Mouse (Mus musculus): ENCODE measurements around the gene Hnrnpa3. TPM values are rescaled to one million over a fixed set of nuclear protein-coding genes. Genes with fewer than 3 reads are reported as not detected.

The Hnrnpa3 gene
- polyA plus RNA-seq, 1 experiment from 2014 or later: 171 TPM

DNA sequence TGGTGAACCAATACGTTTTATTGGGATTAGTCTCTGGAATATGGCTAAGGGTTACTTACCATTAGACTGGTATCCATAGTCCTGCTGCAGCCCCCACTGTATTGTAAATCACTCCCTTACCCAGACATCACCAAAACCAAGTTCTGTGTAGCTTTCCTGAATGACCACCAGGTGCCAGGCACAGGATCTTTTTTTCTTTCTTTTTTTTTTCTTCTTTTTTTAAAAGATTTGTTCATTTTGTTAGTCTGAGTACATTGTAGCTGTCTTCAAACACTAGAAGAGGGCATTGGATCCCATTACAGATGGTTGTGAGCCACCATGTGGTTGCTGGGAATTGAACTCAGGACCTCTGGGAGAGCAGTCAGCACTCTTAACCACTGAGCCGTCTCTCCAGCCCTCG, 54.0 kb downstream of the Hnrnpa3 start:
- no peak for ATAC-seq (ENCODE audit: low FRiP score)
- Histone ChIP-seq H3K4me3 (replicated peaks) (no peak overlapping the region), H3K36me3 (no peaks in the 10 kb centered on the region), H3K27me3 (replicated peaks) (no peaks in the 10 kb centered on the region), H3K9ac (replicated peaks) (no peak overlapping the region), H3K4me1 (no peaks in the 10 kb centered on the region), H3K27ac (replicated peaks) (no peak overlapping the region), H3K4me2 (no peak overlapping the region), H3K9me3 (replicated peaks) (no peaks in the 10 kb centered on the region; the same call in 1 of the 2 replicates)
- 92% methylated on average over 3 of the region's 3 CpGs for WGBS

GRCm38 (mm10) chr2:75714766-75715165, 55.7 kb downstream of the Hnrnpa3 start:
- H3K4me3 ChIP-seq (replicated peaks): no peak overlapping the region
- H3K36me3 ChIP-seq: no peaks in the 10 kb centered on the region
- no peak overlapping the region for H3K9ac ChIP-seq (replicated peaks)
- ATAC-seq (ENCODE audit: low FRiP score): no peak
- H3K4me2 ChIP-seq: no peak overlapping the region
- 78% methylated on average over 4 of the region's 4 CpGs for WGBS
- H3K27me3 ChIP-seq (replicated peaks): no peaks in the 10 kb centered on the region
- H3K4me1 ChIP-seq: no peaks in the 10 kb centered on the region
- no peak overlapping the region for H3K27ac ChIP-seq (replicated peaks)
- no peaks in the 10 kb centered on the region for H3K9me3 ChIP-seq (replicated peaks)

- whole genome bisulfite sequencing: 56% methylated on average over 12 of the region's 12 CpGs
- Histone ChIP-seq H3K4me1 (no peaks in the 10 kb centered on the region), H3K4me3 (replicated peaks) (no peak overlapping the region), H3K9me3 (replicated peaks) (no peaks in the 10 kb centered on the region), H3K36me3 (no peaks in the 10 kb centered on the region), H3K27ac (replicated peaks) (no peak overlapping the region), H3K27me3 (replicated peaks) (no peaks in the 10 kb centered on the region), H3K9ac (replicated peaks) (no peak overlapping the region), H3K4me2 (no peak overlapping the region)
- no peak for ATAC-seq (ENCODE audit: low FRiP score)
These were observed 57.3 kb downstream of the Hnrnpa3 start for GRCm38 (mm10) chr2:75716046-75717016.

Small RNA genes within 50 kb of the gene (microRNA-seq; reads per million reads assigned to microRNA genes)
- not detected for gene Gm24574

Other genes with a start within 250 kb of the Hnrnpa3 start
- gene Nfe2l2, start 45.4 kb downstream of the Hnrnpa3 start, polyA plus RNA-seq (2015; fragmentation: Nextera tagmentation; extraction: Ambion mirVana): 12.1 and 23.3 TPM in 2 replicates
- 27.8 and 29.0 TPM in 2 replicates for gene Agps, start 172.9 kb downstream of the Hnrnpa3 start, polyA plus RNA-seq (2015; fragmentation: Nextera tagmentation; extraction: Ambion mirVana)